Mouse (Mus musculus): ENCODE results near the gene Ubox5. TPM values are rescaled to one million over a fixed set of nuclear protein-coding genes. Genes with fewer than 3 reads are reported as not detected.
A peak's percentile ranks its signal among the peaks of the same experiment; 100 is the strongest.

Ubox5 gene
- polyA plus RNA-seq, 1 experiment from 2014 or later, result 17.3 TPM

GRCm38 (mm10) chr2:130563212-130564055 is 66.4 kb downstream of the Ubox5 start, which contains the start of gene Mrps26:
TSS of gene Mrps26 (plus strand) at chr2:130563742.
- H3K4me1 ChIP-seq (replicated peaks; ENCODE audit: control insufficient read depth, insufficient read depth, low read length), result 0 out of 2 replicates have a peak, but pooled peaks cover 3% of the 10 kb centered on the region
- peak within 1 kb of the TSS; percentile 89 for H3K4me3 ChIP-seq (ENCODE audit: low read depth, low read length)
- no peaks in the 10 kb centered on the region for H3K9me3 ChIP-seq (ENCODE audit: control insufficient read depth, low read length)
- H3K36me3 ChIP-seq (ENCODE audit: control insufficient read depth, insufficient read depth, low read length), result no peaks in the 10 kb centered on the region
- WGBS, result 1% methylated on average over 61 of the region's 61 CpGs
- H3K9ac ChIP-seq (ENCODE audit: low read depth, low read length), result peak within 1 kb of the TSS; percentile 85
- no peaks in the 10 kb centered on the region for H3K27me3 ChIP-seq (ENCODE audit: control insufficient read depth, insufficient read depth, low read length)
- DNase-seq (ENCODE audit: low spot score) (peak; percentile 92), ATAC-seq (ENCODE audit: low FRiP score) (peak; percentile 99)
- no peak within 1 kb of the TSS for H3K27ac ChIP-seq (ENCODE audit: low read depth, low read length)
- peak within 1 kb of the TSS; percentile 88 for H3K4me2 ChIP-seq (replicated peaks; ENCODE audit: low read depth, low read length)

GRCm38 (mm10) chr2:130558015-130558414 is 71.8 kb downstream of the Ubox5 start:
- no peaks in the 10 kb centered on the region for H3K4me1 ChIP-seq (replicated peaks; ENCODE audit: control insufficient read depth, insufficient read depth, low read length)
- H3K9ac ChIP-seq (ENCODE audit: low read depth, low read length), result no peak overlapping the region
- H3K27ac ChIP-seq (ENCODE audit: low read depth, low read length), result no peak overlapping the region
- no peak overlapping the region for H3K4me3 ChIP-seq (ENCODE audit: low read depth, low read length)
- ATAC-seq (ENCODE audit: low FRiP score) (no peak), DNase-seq (ENCODE audit: low spot score) (no peak)
- no peaks in the 10 kb centered on the region for H3K27me3 ChIP-seq (ENCODE audit: control insufficient read depth, insufficient read depth, low read length)
- WGBS, result 65% methylated on average over 2 of the region's 2 CpGs
- H3K9me3 ChIP-seq (ENCODE audit: control insufficient read depth, low read length), result no peaks in the 10 kb centered on the region
- H3K4me2 ChIP-seq (replicated peaks; ENCODE audit: low read depth, low read length), result no peak overlapping the region
- no peaks in the 10 kb centered on the region; the same call in 1 of the 2 replicates for H3K36me3 ChIP-seq (ENCODE audit: control insufficient read depth, insufficient read depth, low read length)

GRCm38 (mm10) chr2:130557462-130557861 is 72.4 kb downstream of the Ubox5 start:
- no peak overlapping the region for H3K9ac ChIP-seq (ENCODE audit: low read depth, low read length)
- H3K27ac ChIP-seq (ENCODE audit: low read depth, low read length), result no peak overlapping the region
- ATAC-seq (ENCODE audit: low FRiP score) (no peak), DNase-seq (ENCODE audit: low spot score) (no peak)
- H3K4me1 ChIP-seq (replicated peaks; ENCODE audit: control insufficient read depth, insufficient read depth, low read length), result no peaks in the 10 kb centered on the region
- H3K36me3 ChIP-seq (ENCODE audit: control insufficient read depth, insufficient read depth, low read length), result no peaks in the 10 kb centered on the region; the same call in 1 of the 2 replicates
- WGBS, result 92% methylated on average over 2 of the region's 2 CpGs
- no peaks in the 10 kb centered on the region for H3K9me3 ChIP-seq (ENCODE audit: control insufficient read depth, low read length)
- no peak overlapping the region for H3K4me3 ChIP-seq (ENCODE audit: low read depth, low read length)
- H3K27me3 ChIP-seq (ENCODE audit: control insufficient read depth, insufficient read depth, low read length), result no peaks in the 10 kb centered on the region
- H3K4me2 ChIP-seq (replicated peaks; ENCODE audit: low read depth, low read length), result no peak overlapping the region

- Histone ChIP-seq H3K9me3 (ENCODE audit: control insufficient read depth, low read length) (no peaks in the 10 kb centered on the region), H3K27me3 (ENCODE audit: control insufficient read depth, insufficient read depth, low read length) (no peaks in the 10 kb centered on the region), H3K4me2 (replicated peaks; ENCODE audit: low read depth, low read length) (no peak overlapping the region), H3K27ac (ENCODE audit: low read depth, low read length) (no peak overlapping the region), H3K4me3 (ENCODE audit: low read depth, low read length) (no peak overlapping the region), H3K9ac (ENCODE audit: low read depth, low read length) (no peak overlapping the region), H3K4me1 (replicated peaks; ENCODE audit: control insufficient read depth, insufficient read depth, low read length) (no peaks in the 10 kb centered on the region), H3K36me3 (ENCODE audit: control insufficient read depth, insufficient read depth, low read length) (no peaks in the 10 kb centered on the region; the same call in 1 of the 2 replicates)
- 65% methylated on average over 1 of the region's 1 CpGs for WGBS
- DNase-seq (ENCODE audit: low spot score), result no peak
- no peak for ATAC-seq (ENCODE audit: low FRiP score)
Measured at GRCm38 (mm10) chr2:130556292-130556691, 73.5 kb downstream of the Ubox5 start.

- H3K36me3 ChIP-seq (ENCODE audit: control insufficient read depth, insufficient read depth, low read length), result no peaks in the 10 kb centered on the region; the same call in 1 of the 2 replicates
Measured at GRCm38 (mm10) chr2:130554841-130555240, 75.0 kb downstream of the Ubox5 start.

GRCm38 (mm10) chr2:130546957-130547356 is 82.9 kb downstream of the Ubox5 start:
- WGBS, result 96% methylated on average over 8 of the region's 8 CpGs
- ATAC-seq (ENCODE audit: low FRiP score), result no peak
- Histone ChIP-seq H3K27me3 (ENCODE audit: control insufficient read depth, insufficient read depth, low read length) (no peaks in the 10 kb centered on the region), H3K4me2 (replicated peaks; ENCODE audit: low read depth, low read length) (no peak overlapping the region), H3K4me3 (ENCODE audit: low read depth, low read length) (no peak overlapping the region), H3K9me3 (ENCODE audit: control insufficient read depth, low read length) (no peaks in the 10 kb centered on the region), H3K4me1 (replicated peaks; ENCODE audit: control insufficient read depth, insufficient read depth, low read length) (no peaks in the 10 kb centered on the region), H3K9ac (ENCODE audit: low read depth, low read length) (no peak overlapping the region), H3K27ac (ENCODE audit: low read depth, low read length) (no peak overlapping the region), H3K36me3 (ENCODE audit: control insufficient read depth, insufficient read depth, low read length) (peaks cover 20% of the 10 kb centered on the region)
- DNase-seq (ENCODE audit: low spot score), result no peak

More at GRCm38 (mm10) chr2:130554841-130555240, 75.0 kb downstream of the Ubox5 start:
- H3K4me2 ChIP-seq (replicated peaks; ENCODE audit: low read depth, low read length), result no peak overlapping the region
- DNase-seq (ENCODE audit: low spot score) (no peak), ATAC-seq (ENCODE audit: low FRiP score) (no peak)
- no peak overlapping the region for H3K4me3 ChIP-seq (ENCODE audit: low read depth, low read length)
- no peaks in the 10 kb centered on the region for H3K9me3 ChIP-seq (ENCODE audit: control insufficient read depth, low read length)
- no peak overlapping the region for H3K9ac ChIP-seq (ENCODE audit: low read depth, low read length)
- H3K27ac ChIP-seq (ENCODE audit: low read depth, low read length), result no peak overlapping the region
- whole genome bisulfite sequencing, result 89% methylated on average over 7 of the region's 7 CpGs
- H3K4me1 ChIP-seq (replicated peaks; ENCODE audit: control insufficient read depth, insufficient read depth, low read length), result no peaks in the 10 kb centered on the region
- no peaks in the 10 kb centered on the region for H3K27me3 ChIP-seq (ENCODE audit: control insufficient read depth, insufficient read depth, low read length)

GRCm38 (mm10) chr2:130540266-130540665 is 89.6 kb downstream of the Ubox5 start:
- no peak for ATAC-seq (ENCODE audit: low FRiP score)
- 88% methylated on average over 9 of the region's 9 CpGs for WGBS

More at GRCm38 (mm10) chr2:130540266-130540665, 89.6 kb downstream of the Ubox5 start:
- Histone ChIP-seq H3K27me3 (ENCODE audit: control insufficient read depth, insufficient read depth, low read length) (no peaks in the 10 kb centered on the region), H3K27ac (ENCODE audit: low read depth, low read length) (no peak overlapping the region), H3K4me2 (replicated peaks; ENCODE audit: low read depth, low read length) (no peak overlapping the region), H3K9me3 (ENCODE audit: control insufficient read depth, low read length) (no peaks in the 10 kb centered on the region), H3K9ac (ENCODE audit: low read depth, low read length) (no peak overlapping the region), H3K36me3 (ENCODE audit: control insufficient read depth, insufficient read depth, low read length) (peaks cover 12% of the 10 kb centered on the region), H3K4me3 (ENCODE audit: low read depth, low read length) (no peak overlapping the region), H3K4me1 (replicated peaks; ENCODE audit: control insufficient read depth, insufficient read depth, low read length) (no peaks in the 10 kb centered on the region)
- no peak for DNase-seq (ENCODE audit: low spot score)

Measured in hindbrain, embryonic 11.5 days (tissue).